Mouse (Mus musculus) yolk sac, embryonic 10.5 days (tissue): ENCODE results near the gene Cdc42ep3.
A peak's percentile ranks its signal among the peaks of the same experiment; 100 is the strongest.

Experiments used
- DNase-seq: peaks from one replicate; pipeline ENCODE4 v3.0.0-alpha.2; 2017; ENCODE audit warnings: low spot score

The Cdc42ep3 gene

GRCm38 (mm10) chr17:79345001-79345709 lies 9.7 kb downstream of the Cdc42ep3 start:
- DNase-seq, result no peak

- no peak for DNase-seq
Measured at GRCm38 (mm10) chr17:79343334-79343946, 11.5 kb downstream of the Cdc42ep3 start.

GRCm38 (mm10) chr17:79342639-79343333 lies 12.1 kb downstream of the Cdc42ep3 start:
- DNase-seq, result no peak

- no peak for DNase-seq
Measured at GRCm38 (mm10) chr17:79341946-79342470, 12.9 kb downstream of the Cdc42ep3 start.

GRCm38 (mm10) chr17:79337494-79337893 lies 17.4 kb downstream of the Cdc42ep3 start:
- no peak for DNase-seq

GRCm38 (mm10) chr17:79334701-79335100 lies 20.2 kb downstream of the Cdc42ep3 start:
- DNase-seq, result no peak

GRCm38 (mm10) chr17:79333650-79334049 lies 21.2 kb downstream of the Cdc42ep3 start:
- DNase-seq, result no peak

GRCm38 (mm10) chr17:79332864-79333263 lies 22.0 kb downstream of the Cdc42ep3 start:
- no peak for DNase-seq

GRCm38 (mm10) chr17:79330397-79330796 lies 24.5 kb downstream of the Cdc42ep3 start:
- no peak for DNase-seq

- DNase-seq, result no peak
Measured at GRCm38 (mm10) chr17:79326868-79327376, 28.0 kb downstream of the Cdc42ep3 start.

- DNase-seq, result no peak
Measured at GRCm38 (mm10) chr17:79317085-79317751, 37.7 kb downstream of the Cdc42ep3 start.

- no peak for DNase-seq
Measured at GRCm38 (mm10) chr17:79315415-79316094, 39.3 kb downstream of the Cdc42ep3 start.

GRCm38 (mm10) chr17:79310465-79310864 lies 44.4 kb downstream of the Cdc42ep3 start:
- DNase-seq, result no peak

GRCm38 (mm10) chr17:79309506-79309905 lies 45.4 kb downstream of the Cdc42ep3 start:
- no peak for DNase-seq

- no peak for DNase-seq
Measured at GRCm38 (mm10) chr17:79305644-79306043, 49.2 kb downstream of the Cdc42ep3 start.

GRCm38 (mm10) chr17:79303744-79304497 lies 51.0 kb downstream of the Cdc42ep3 start:
- no peak for DNase-seq

- DNase-seq, result no peak
Measured at GRCm38 (mm10) chr17:79303238-79303637, 51.7 kb downstream of the Cdc42ep3 start.

GRCm38 (mm10) chr17:79299925-79300324 lies 55.0 kb downstream of the Cdc42ep3 start:
- no peak for DNase-seq

GRCm38 (mm10) chr17:79298968-79299367 lies 55.9 kb downstream of the Cdc42ep3 start:
- no peak for DNase-seq

- DNase-seq, result peak; percentile 6
Measured at GRCm38 (mm10) chr17:79295926-79296325, 59.0 kb downstream of the Cdc42ep3 start.

GRCm38 (mm10) chr17:79291672-79292071 lies 63.2 kb downstream of the Cdc42ep3 start:
- no peak for DNase-seq
